Mouse (Mus musculus) T-helper 1 cell (primary cell): Measurements from ENCODE around the gene Iqcb1.

ENCODE experiments used
- in situ Hi-C: fragments of 300-600 bp; cut with MboI, MseI; formaldehyde crosslinking; loops from one replicate; pipeline ENCODE4 v1.15.1; 2025; ENCODE audit warnings: high pct_unique_total_duplicates

The Iqcb1 gene

DNA sequence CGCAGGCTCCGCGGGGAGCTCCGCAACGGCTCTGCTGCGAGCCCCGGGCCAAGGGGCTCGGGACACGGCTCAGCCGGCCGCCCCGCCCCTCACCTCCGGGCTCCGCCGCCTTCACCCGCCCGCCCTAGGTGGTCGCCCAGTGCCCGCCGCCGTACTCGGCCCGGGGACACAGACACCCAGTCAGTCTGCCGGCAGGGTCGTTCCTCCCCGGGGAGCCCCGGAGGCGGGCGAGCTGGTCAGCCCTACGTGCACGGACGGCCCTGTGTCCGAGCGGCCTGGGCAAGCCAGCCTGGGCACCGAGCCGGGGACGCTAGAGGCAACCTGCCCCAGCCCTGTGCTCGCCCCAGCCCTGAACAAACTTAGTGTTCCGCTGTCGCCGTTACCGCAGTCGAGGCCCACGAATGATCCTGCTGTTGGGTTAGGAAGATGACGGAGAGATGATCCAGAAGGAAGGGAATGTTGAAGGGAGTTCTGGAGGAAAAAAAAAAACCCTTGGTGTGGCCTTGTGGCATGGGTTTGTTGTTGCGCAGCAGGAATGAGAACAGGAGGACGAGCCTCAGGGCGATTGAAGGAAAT, 47.2 kb downstream of the Iqcb1 start:
- in situ Hi-C loops, result no loop called here

DNA sequence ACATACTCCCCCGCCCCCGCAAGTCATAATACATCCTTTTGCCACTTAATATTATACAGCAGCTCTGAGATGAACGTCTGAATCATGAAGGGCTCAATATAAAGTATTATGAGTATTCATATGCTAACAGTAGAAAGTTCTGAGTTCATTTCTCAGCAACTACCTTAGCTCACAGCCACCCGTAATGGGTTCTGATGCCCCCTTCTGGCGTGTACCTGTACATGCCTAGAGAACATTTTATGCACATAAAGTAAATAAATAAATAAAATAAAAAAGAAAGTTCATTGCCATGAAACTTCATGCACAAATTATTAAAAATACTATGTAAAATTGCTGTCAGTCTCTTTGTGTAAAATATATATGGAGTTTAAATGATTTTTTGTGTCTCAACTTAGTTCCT, 49.1 kb downstream of the Iqcb1 start:
- in situ Hi-C loops, result no loop called here

DNA sequence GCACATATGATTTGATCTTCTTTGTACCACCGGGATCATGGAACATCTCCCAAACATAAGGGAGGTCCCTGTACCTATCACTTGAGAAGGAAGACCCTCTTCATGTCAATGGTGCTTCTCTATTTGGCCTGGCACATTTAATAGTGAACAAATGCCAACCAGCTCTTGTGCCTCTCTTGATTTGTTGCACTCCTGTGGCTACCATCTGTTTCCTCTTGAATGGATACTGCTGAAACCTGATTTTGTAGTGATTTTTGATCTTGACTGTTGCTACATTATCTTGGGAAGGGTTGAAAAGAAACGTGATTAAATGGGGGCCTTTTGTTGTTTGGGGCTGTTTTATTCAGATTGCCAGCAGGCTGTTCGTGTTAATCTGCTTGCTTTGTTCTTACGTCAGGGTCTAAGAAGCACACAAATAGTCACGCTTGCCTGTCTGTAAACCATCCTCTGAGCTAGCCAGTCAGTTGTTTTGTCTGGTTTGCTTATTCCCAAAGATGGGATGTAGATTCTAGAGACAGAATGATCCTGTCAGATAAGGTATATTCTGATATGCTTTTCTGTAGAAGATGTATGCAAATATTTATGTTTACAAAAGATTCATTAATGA, 54.7 kb downstream of the Iqcb1 start:
- in situ Hi-C loops, result no loop called here

DNA sequence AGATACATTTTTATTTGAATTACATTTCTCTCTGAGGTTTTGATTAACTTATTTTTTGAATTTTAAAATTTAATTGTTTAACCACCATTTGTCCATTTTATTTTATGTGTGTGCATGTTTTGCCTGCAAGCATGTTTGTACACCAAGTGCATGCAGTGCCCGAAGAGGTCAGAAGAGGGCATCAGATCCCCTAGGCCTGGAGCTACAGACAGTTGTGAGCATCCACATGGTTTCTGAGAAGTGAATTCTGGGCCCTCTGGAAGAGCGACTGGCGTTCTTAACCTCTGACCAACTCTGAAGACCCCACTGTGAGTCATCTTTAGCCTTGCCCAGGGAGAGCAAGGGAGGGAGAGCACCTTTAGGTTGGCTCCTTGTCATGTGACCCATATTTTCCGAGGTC, 56.7 kb downstream of the Iqcb1 start:
- in situ Hi-C loops, result loop anchor here (5.0 kb wide), 2 partner anchors 47 to 122 kb away; partner anchors contain the start of gene Hcls1

DNA sequence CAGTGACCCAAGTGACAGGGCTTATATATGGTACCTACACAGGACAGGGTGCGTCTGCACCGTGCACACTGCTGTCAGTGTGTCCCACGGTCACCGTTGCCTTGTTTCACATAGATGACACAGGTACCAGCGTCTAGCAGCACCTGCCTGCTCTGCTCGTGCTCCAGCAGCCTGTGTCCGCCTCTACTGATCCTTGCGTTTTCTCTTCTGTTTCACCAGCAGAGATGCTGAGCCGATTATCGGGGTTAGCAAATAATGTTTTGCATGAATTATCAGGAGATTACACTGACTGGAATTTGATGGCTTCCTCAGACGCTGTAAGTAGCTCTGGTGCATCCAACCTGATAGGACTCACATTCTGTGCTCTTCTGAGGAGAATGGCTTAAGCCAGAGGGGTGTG, 57.7 kb downstream of the Iqcb1 start:
- in situ Hi-C loops, result loop anchor here (5.0 kb wide), 2 partner anchors 46 to 121 kb away; partner anchors contain the start of gene Hcls1

DNA sequence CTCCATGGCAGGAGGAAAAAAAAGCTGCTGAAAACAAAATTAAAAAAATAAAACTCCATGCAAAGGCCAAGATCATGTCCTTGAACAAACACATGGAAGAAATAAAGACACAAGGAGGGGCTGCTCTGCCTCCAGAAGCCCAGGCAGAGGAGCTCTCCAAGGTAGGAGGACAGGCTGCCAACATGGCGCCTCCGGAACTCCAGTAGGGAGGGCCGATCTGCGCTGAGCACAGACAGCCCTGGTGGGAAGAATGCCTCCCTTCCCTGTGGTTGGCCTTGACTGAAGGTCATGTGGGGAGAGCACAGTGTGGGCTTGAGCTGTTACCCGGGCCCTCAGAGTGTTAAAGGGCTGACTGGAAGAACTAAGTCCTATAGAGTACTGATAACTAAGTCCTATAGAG, 59.4 kb downstream of the Iqcb1 start:
- in situ Hi-C loops, result loop anchor here (5.0 kb wide), 2 partner anchors 45 to 120 kb away; partner anchors contain the start of gene Hcls1

DNA sequence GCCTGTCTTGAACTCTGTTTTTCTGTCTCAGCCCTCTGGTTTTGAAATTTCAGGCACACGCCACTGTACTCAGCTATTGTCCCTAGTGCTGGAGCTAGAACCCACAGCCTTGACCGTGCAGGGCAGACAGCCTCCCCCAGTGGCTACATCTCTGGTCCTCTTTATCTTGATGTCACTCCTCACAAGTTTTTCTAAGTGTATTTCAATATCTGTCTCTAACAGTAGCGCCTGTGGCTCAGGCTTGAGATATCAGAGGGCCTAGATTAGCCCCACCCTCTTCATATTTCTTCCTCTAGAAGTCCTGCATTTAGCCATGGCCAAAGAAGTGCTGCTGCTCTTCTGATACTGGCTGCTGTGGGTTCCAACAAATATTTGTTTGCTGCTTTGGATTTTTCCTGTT, 62.4 kb downstream of the Iqcb1 start:
- in situ Hi-C loops, result no loop called here

DNA sequence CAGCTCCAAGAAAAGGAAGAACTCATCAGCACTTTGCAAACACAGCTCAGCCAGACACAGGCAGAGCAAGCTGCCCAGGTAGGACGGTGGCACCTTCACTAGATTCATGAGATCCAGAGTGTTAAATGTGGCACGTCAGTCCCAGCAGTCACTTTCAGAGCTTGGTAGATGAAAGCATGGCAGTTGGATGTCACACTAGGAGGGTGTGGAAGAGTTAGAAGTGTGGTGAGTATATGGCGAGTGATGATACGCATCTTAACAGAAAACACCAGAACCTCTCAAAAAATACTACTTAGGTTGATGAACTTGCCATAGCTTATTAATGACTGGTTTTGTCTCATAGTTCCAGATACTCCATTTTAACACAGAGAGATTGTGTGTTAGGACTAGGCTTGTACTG, 63.2 kb downstream of the Iqcb1 start:
- in situ Hi-C loops, result no loop called here

DNA sequence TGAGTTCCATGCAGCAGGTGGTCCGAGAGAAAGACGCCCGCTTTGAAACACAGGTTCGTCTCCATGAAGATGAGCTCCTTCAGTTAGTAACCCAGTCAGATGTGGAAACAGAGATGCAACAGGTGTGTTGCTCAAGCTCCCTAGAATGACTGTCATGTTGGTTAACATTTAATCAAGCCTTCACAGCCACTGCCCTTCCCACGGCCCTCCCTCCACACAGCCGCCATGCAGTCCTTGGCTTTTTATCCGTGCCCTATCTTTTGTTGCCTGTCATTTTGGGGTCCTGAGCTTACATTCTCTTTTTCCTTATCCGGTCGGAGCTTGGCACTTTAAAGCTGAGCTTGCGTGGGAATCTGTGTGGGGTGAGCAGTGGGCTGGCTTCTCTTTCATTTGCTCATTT, 65.1 kb downstream of the Iqcb1 start:
- in situ Hi-C loops, result no loop called here

DNA sequence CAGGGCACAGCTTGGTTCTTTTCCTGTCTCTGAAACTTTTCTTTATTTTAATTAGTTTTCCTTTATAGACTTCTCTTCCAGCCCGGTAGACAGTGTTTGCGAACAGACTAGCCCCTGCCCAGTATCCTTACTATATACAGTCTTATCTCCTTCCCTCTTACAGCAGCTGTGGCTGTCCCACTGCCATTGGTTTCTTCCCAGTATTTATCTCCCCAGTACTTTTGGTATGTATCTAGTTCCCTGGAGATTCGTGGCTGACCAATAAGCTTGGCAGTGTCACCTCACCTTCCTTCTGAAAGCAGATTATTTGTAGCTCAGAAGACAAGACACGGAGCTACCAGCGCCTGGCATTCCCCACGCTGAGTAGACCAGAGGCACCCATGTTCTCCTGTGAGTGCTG, 68.5 kb downstream of the Iqcb1 start:
- in situ Hi-C loops, result no loop called here

DNA sequence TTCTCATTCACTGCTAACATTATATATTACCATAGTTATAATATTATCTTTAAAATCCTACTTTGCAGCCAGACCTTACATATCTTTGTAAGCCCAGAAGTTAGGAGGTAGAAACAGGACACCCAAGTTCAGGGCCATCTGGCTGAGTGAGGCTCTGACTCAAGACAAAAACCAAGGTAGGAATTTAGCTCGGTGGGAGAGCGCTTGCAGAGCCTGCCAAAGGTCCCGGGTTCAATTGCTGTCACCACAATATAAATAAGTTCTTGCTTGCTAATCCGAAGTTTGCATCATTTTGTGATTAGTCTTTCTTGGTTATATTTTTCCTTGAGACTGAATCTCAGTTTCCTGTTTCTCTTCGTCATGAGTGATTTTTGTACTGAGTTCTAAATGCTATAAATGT, 75.0 kb downstream of the Iqcb1 start:
- in situ Hi-C loops, result no loop called here

DNA sequence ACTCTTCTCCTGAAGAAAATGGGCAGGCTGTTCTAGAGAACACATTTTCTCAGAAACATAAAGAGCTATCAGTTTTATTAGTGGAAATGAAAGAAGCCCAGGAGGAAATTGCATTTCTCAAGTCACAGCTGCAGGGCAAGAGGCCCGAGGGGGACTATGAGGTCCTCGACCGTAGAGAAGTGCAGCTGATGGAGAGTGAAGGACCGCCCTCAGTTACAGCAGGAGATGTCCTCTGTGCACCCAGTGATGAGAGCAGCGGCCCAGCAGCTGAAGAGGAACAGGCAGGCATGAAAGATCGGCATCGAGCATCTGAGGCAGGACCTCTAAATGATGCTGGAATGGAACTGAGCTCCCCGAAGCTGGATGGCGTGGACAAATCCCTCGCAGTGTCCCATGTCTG, 83.7 kb downstream of the Iqcb1 start:
- in situ Hi-C loops, result no loop called here

DNA sequence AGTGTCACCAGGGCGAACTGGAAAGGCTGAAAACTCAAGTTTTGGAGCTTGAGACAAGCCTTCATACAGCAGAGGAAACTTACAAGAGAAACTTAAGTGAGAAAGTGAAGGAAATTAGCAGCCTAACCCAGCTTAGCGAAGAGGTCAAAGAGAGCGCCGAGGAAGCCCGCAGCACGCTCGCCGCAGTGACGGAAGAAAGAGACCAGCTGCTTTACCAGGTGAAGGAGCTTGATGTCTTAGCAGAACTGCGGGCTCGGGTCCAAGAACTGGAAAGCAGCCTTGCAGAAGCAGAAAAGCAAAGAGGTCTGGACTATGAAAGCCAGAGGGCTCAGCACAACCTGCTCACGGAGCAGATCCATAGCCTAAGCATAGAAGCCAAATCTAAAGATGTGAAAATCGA, 84.1 kb downstream of the Iqcb1 start:
- in situ Hi-C loops, result no loop called here

DNA sequence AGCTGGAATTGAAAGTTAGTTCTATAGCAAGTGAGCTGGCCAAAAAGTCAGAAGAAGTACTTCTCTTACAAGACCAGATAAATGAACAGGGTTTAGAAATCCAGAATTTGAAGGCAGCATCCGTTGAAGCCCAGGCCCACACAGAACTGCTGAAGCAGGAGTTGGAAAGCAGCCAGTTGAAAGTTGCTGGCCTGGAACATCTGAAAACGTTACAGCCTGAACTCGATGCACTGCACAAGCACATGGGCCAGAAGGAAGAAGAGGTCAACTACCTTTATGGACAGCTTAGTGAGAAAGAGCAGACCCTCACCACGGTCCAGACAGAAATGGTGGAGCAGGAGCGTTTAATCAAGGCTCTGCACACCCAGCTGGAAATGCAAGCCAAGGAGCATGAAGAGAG, 86.0 kb downstream of the Iqcb1 start:
- in situ Hi-C loops, result no loop called here

DNA sequence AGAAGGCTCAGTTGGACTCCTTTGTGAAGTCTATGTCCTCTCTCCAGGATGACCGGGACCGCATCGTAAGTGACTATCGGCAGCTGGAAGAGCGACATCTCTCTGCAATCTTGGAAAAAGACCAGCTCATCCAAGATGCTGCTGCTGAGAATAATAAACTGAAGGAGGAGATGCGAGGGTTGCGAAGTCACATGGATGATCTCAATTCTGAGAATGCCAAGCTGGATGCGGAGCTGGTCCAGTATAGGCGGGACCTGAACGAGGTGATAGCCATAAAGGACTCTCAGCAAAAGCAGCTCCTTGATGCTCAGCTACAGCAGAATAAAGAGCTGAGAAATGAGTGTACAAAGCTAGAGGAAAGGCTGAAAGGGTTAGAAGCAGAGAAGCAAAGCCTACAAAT, 90.3 kb downstream of the Iqcb1 start:
- in situ Hi-C loops, result no loop called here

DNA sequence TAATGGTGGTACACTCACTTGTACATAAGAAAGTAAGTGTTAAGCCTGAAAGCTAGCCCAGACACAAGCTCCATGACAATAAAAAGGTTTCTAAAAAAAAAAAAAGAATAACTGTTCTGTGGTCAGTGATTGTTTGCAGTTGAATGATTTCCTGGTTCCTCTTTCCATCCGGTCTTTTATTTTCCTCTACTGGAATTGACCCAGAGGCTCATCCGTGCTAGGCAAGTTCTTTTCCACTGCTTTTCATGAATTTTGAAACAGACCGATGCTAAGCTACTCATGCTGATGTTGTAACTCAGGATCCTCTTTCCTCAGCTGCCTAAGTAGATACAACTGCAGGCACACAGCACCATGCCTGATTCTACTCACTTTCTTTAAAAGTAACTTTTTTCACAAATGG, 92.2 kb downstream of the Iqcb1 start:
- in situ Hi-C loops, result no loop called here

DNA sequence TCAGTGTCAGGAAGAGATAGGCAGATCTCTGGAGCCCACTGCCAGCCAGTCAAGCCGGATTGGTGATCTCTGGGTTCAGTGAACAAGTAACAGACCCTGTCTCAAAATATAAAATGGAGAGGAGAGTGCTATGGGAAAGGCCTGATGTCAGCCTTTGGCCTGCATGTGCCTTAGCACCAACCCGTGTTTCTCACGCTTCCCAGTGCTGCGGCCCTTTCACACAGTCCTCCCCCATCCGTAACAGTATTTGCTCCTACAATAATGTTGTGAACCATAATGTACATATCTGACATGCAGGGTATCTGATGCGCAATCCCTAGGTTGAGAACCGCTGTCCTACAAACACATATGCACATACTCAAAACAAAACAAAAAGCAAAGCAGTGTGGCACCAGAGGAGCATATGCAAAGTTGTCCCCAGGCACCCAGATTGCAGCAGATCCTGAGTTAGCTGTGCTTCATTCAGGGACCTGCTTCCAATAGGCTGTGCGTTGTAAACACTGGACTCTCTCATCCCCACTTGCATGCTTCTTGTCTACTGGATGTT, 93.0 kb downstream of the Iqcb1 start:
- in situ Hi-C loops, result no loop called here

DNA sequence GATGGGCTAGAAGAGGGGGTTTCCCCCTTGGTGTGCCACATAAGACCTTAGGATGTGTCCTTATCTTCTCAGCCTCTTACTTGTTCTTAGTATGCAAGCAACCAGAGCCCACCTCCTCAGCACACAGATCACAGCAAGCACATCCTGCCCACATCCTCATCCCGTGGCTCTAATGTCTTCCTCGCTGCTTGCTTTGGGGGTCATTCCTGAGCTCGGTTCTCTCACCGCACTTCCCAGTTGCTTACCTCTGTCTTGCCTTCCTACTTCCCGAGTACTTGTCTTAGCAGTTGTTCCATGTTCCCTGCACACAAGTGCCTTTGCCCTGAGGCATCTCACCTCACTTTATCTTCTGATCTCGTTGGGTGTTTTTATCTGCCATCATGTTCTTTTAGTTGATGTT, 93.8 kb downstream of the Iqcb1 start:
- in situ Hi-C loops, result no loop called here
